Mouse (Mus musculus): ENCODE results near the gene Chd1l. TPM values are rescaled to one million over a fixed set of nuclear protein-coding genes. Genes with fewer than 3 reads are reported as not detected.

Gene Chd1l
- 16.0 and 17.7 TPM in 2 replicates for polyA plus RNA-seq (2015; fragmentation: Nextera tagmentation; extraction: Ambion mirVana)

DNA sequence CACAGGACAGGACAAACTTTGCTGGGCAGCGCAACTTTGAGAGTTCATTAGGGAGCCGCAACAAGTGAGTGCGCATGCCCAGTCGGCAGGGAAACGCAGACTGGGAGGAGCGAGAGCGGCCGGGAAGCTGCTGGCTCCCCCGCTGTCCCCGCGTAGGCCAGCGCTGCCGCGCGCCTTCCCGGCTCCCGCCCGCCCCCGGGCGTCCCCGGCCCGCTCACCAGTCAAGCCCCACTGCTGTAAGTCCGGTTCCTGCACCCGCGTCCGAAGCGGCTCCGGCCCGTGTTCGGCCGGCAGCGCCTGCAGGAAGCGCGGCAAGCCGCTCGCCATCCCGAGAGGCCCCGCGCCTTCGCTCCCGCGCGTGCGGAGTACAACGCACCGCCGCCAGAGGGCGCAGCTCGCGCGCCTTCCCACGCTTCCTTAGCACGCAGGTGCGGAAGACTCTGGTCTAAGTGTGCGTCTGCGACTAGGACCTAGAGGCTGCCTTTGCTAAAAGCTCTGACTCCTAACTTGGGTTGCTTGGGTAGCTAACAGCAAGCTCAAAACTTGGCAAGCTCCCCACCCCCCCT lies at the start of gene Chd1l:
TSS of gene Chd1l (minus strand) at position 359 of the 566 bp plus-strand sequence.
- Histone ChIP-seq H3K4me1 (peaks cover 4% of the 10 kb centered on the region; the same call in 1 of the 2 replicates), H3K9ac (peak within 1 kb of the TSS; percentile 85), H3K27me3 (no peaks in the 10 kb centered on the region; the same call in 1 of the 2 replicates), H3K9me3 (no peaks in the 10 kb centered on the region), H3K36me3 (no peaks in the 10 kb centered on the region), H3K27ac (peak within 1 kb of the TSS; percentile 88), H3K4me2 (peak within 1 kb of the TSS; percentile 84), H3K4me3 (peak within 1 kb of the TSS; percentile 78)
- peak; percentile 89 for ATAC-seq (ENCODE audit: insufficient number of reproducible peaks, insufficient read depth, low FRiP score, low TSS enrichment, low read depth)
- under 1% methylated on average over 56 of the region's 56 CpGs for WGBS

DNA sequence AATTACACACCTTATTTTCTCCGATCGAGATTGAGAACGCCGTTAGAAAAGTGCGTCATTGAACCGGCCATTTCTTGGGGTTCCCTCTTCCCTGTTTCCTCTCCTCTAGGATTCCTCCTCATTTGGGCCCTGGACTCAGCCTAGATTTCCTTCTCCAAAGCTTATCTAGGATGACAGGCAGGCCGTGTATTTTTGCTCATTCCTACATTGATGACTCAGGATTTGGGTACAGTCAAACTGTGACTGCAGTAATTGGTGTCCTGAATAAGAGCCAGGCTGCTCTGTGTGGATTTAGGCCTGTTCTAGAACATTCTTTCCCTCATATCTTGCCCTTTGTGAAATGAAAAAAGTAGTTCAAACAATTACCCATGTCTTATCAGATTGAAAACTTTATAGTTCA lies 49.7 kb upstream of the Chd1l start:
- peaks cover 24% of the 10 kb centered on the region for H3K36me3 ChIP-seq
- H3K4me2 ChIP-seq, result peak overlapping the region; percentile 77
- H3K9ac ChIP-seq, result 0 out of 2 replicates have a peak overlapping the region, but pooled peaks have one; percentile 76
- 0 out of 2 replicates have a peak overlapping the region, but pooled peaks have one; percentile 6 for H3K4me3 ChIP-seq
- H3K9me3 ChIP-seq, result no peaks in the 10 kb centered on the region
- 78% methylated on average over 7 of the region's 7 CpGs for WGBS
- ATAC-seq (ENCODE audit: insufficient number of reproducible peaks, insufficient read depth, low FRiP score, low TSS enrichment, low read depth), result no peak
- H3K27me3 ChIP-seq, result no peaks in the 10 kb centered on the region
- H3K4me1 ChIP-seq, result peaks cover 20% of the 10 kb centered on the region
- no peak overlapping the region for H3K27ac ChIP-seq

DNA sequence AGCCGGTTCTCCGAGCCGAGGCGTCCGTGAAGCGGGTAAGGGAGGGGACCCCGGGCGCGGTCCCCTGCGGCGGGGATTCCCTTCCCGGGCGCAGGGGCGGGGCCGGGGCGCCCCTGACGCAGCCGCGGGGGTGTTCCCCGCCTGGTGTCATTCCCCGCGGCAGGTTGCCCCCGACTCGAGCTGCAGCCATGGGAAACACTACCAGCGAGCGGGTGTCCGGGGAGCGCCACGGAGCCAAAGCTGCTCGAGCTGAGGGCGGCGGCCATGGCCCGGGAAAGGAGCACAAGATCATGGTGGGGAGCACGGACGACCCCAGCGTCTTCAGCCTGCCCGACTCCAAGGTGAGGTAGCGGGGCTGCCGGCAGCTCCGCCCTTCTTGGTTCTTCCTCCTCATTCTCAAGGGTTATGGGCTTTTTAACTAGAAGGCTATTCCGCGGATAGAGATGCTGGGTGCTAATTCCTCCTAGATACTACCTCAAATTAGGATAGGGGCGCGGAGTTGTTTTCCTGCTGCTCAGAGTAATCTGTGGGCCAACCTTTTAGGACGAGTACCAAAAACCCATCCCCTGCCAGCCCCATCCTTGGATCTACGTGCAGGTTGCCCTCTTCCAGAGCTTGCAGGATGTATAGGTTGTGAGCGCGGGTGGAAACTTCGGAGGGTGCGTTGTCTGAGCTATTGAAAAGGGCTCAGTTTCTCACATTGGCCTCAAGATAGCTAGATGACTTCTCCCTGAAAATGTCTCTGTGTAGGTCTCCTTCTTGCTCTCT lies 48.6 kb upstream of the Chd1l start:
- peaks cover 20% of the 10 kb centered on the region for H3K4me1 ChIP-seq
- H3K4me3 ChIP-seq, result peak overlapping the region; percentile 81
- ATAC-seq (ENCODE audit: insufficient number of reproducible peaks, insufficient read depth, low FRiP score, low TSS enrichment, low read depth), result peak; percentile 76
- peaks cover 15% of the 10 kb centered on the region for H3K36me3 ChIP-seq
- H3K9me3 ChIP-seq, result no peaks in the 10 kb centered on the region
- WGBS, result under 1% methylated on average over 50 of the region's 50 CpGs
- H3K27me3 ChIP-seq, result no peaks in the 10 kb centered on the region
- H3K4me2 ChIP-seq, result peak overlapping the region; percentile 77
- H3K27ac ChIP-seq, result no peak overlapping the region
- H3K9ac ChIP-seq, result peak overlapping the region; percentile 76

DNA sequence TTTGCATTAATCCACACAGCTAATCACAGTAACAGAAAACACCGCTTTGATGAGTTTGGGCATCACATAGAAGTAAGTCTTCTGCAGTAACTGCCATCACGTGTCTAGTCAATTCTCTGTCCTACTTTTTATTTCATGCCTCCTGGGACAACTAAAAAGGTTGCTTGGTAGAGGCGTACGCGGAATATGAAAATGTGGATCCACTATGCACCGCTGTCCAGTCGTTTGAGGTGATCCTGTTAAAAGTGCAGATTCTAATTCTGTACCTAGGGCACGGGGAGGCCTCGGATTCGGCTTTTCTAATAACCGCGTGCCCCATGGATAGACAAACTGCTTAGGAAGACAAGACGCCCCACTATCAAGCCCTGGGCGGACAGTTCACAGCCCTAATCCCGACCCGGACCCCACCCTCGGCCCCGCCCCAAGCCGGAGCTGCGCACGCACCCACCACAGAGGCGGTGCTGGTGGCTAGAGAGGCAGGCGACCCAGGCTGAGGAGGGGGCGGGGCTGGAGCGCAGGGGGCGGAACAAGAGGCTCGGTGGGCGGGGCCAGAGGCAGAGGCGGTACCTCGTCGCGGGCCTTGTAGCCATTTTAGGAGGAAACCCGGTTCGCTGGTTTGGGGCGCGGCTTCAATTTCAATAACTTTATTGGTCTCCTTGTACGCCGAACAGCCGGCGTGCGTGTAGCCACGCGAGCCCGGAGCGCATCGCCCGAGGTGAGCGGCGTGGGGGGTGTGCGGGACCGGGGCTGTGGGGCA lies 47.8 kb upstream of the Chd1l start, which contains the start of gene Prkab2:
TSS of gene Prkab2 (plus strand) at position 539 of the 757 bp plus-strand sequence.
- peak within 1 kb of the TSS; percentile 77 for H3K4me2 ChIP-seq
- peaks cover 20% of the 10 kb centered on the region for H3K4me1 ChIP-seq
- no peaks in the 10 kb centered on the region for H3K27me3 ChIP-seq
- peak; percentile 93 for ATAC-seq (ENCODE audit: insufficient number of reproducible peaks, insufficient read depth, low FRiP score, low TSS enrichment, low read depth)
- H3K9ac ChIP-seq, result peak within 1 kb of the TSS; percentile 76
- no peak within 1 kb of the TSS for H3K27ac ChIP-seq
- H3K36me3 ChIP-seq, result peaks cover 9% of the 10 kb centered on the region
- WGBS, result 2% methylated on average over 49 of the region's 51 CpGs
- no peaks in the 10 kb centered on the region for H3K9me3 ChIP-seq
- peak within 1 kb of the TSS; percentile 81 for H3K4me3 ChIP-seq

DNA sequence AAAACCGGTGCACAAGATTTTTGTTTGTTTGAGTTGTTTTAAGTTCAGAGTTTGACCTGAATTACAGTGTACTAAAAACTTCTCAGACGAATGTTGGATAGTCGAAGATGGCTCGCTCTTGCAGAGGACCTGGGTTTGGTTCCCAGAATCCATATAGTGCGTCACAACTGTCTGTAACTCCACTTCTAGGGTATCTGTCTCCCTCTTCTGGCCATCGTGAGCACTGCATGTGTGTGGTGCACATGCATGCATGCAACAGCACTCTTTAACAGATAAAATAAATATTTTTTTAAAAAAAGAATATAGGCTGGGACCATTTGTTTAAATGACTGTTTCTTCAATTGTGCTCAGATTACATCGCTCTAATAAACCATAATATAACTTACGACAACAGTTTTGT lies 44.9 kb upstream of the Chd1l start:
- Histone ChIP-seq H3K4me3 (no peak overlapping the region), H3K36me3 (no peaks in the 10 kb centered on the region), H3K9ac (no peak overlapping the region), H3K27me3 (no peaks in the 10 kb centered on the region), H3K4me2 (no peak overlapping the region), H3K9me3 (no peaks in the 10 kb centered on the region), H3K4me1 (peaks cover 16% of the 10 kb centered on the region), H3K27ac (no peak overlapping the region)
- ATAC-seq (ENCODE audit: insufficient number of reproducible peaks, insufficient read depth, low FRiP score, low TSS enrichment, low read depth), result no peak
- 80% methylated on average over 8 of the region's 8 CpGs for WGBS

DNA sequence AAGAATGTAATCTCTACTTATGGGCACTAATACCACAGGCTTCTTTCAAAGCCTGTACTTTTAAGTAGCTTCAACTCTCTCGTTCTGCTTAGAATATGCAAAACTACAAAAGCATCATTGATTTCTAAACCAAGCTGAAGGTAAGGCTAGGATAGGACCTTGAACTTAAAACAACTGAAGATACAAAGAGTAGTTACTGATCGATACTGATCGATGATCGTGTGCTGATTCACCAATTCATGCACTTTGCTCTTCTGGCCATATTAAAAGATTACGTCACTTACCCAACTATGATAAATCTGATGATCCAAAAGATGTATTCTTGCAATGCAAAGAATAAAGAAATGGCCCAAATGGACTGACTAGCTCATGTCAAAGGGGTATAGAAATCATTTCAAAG lies 43.8 kb upstream of the Chd1l start:
- H3K9me3 ChIP-seq, result no peaks in the 10 kb centered on the region
- H3K4me3 ChIP-seq, result no peak overlapping the region
- H3K36me3 ChIP-seq, result no peaks in the 10 kb centered on the region
- ATAC-seq (ENCODE audit: insufficient number of reproducible peaks, insufficient read depth, low FRiP score, low TSS enrichment, low read depth), result no peak
- H3K4me2 ChIP-seq, result no peak overlapping the region
- H3K4me1 ChIP-seq, result peaks cover 5% of the 10 kb centered on the region
- H3K9ac ChIP-seq, result no peak overlapping the region
- H3K27ac ChIP-seq, result no peak overlapping the region
- H3K27me3 ChIP-seq, result no peaks in the 10 kb centered on the region
- WGBS, result 92% methylated on average over 5 of the region's 5 CpGs

DNA sequence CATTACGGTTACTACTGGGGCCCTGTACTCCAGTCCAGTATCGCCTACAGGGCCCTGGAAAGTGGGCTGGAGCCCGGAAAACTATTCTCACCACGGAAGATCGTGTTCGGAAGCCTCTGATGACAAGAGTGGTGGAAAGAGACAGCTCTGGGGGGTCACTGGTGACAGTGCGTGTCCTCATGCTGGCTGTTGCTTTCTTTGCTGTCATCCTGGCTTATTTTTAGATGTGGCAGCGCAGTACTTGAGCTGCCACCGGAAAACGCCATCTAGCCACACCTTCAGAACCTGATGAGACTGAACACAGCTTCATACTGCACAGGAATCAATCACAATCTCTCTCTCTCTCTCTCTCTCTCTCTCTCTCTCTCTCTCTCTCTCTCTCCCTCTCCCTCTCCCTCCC lies 41.6 kb upstream of the Chd1l start:
- H3K4me2 ChIP-seq, result no peak overlapping the region
- no peak for ATAC-seq (ENCODE audit: insufficient number of reproducible peaks, insufficient read depth, low FRiP score, low TSS enrichment, low read depth)
- H3K36me3 ChIP-seq, result no peaks in the 10 kb centered on the region
- H3K27me3 ChIP-seq, result no peaks in the 10 kb centered on the region
- H3K27ac ChIP-seq, result no peak overlapping the region
- no peak overlapping the region for H3K9ac ChIP-seq
- no peak overlapping the region for H3K4me3 ChIP-seq
- WGBS, result 82% methylated on average over 10 of the region's 10 CpGs
- no peaks in the 10 kb centered on the region for H3K4me1 ChIP-seq
- no peaks in the 10 kb centered on the region for H3K9me3 ChIP-seq

DNA sequence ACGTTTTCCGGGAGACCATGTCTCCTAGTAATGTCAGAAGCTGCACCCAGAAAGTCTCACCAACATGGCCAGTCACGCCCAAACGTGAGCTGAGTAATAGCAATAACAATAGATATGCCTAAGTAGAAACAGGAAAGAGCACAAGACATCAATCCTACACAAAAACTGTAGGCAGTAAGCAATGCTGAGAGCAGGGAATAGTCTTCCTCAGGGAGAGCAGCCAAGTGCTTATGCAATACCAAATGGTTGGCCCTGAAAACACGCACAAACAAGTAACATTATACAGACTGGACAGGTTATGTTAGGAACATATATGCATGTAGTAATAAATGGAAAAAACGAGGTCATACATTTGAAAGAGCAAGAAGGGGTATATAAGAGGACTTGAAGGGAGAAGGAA lies 39.5 kb upstream of the Chd1l start:
- H3K4me2 ChIP-seq, result no peak overlapping the region
- ATAC-seq (ENCODE audit: insufficient number of reproducible peaks, insufficient read depth, low FRiP score, low TSS enrichment, low read depth), result no peak
- no peak overlapping the region for H3K9ac ChIP-seq
- H3K36me3 ChIP-seq, result no peaks in the 10 kb centered on the region
- WGBS, result 81% methylated on average over 6 of the region's 6 CpGs
- H3K4me1 ChIP-seq, result no peaks in the 10 kb centered on the region
- H3K9me3 ChIP-seq, result no peaks in the 10 kb centered on the region
- H3K4me3 ChIP-seq, result no peak overlapping the region
- no peak overlapping the region for H3K27ac ChIP-seq
- no peaks in the 10 kb centered on the region for H3K27me3 ChIP-seq

DNA sequence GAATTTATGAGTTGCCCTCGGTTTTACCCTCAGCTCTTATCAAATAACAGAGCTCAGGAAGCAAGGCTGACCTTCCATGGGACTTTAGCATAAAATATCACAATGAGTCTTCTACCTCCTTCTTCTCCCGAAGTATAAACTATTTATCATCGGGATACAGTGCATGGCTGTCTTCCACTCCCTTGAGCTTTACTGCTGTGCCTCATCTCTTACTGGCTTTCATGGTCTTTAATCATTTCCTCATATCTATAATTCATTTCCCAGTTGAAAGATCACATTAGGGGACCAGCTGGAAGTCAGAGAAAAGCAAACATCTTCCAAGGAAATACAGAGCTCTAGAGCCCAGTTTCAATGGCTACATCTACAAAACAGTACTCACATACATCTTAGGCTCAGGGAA lies 39.0 kb upstream of the Chd1l start:
- H3K27ac ChIP-seq, result no peak overlapping the region
- H3K9me3 ChIP-seq, result no peaks in the 10 kb centered on the region
- no peaks in the 10 kb centered on the region for H3K27me3 ChIP-seq
- H3K9ac ChIP-seq, result no peak overlapping the region
- 78% methylated on average over 3 of the region's 3 CpGs for WGBS
- no peaks in the 10 kb centered on the region for H3K36me3 ChIP-seq
- H3K4me3 ChIP-seq, result no peak overlapping the region
- no peak for ATAC-seq (ENCODE audit: insufficient number of reproducible peaks, insufficient read depth, low FRiP score, low TSS enrichment, low read depth)
- H3K4me1 ChIP-seq, result no peaks in the 10 kb centered on the region
- H3K4me2 ChIP-seq, result no peak overlapping the region

DNA sequence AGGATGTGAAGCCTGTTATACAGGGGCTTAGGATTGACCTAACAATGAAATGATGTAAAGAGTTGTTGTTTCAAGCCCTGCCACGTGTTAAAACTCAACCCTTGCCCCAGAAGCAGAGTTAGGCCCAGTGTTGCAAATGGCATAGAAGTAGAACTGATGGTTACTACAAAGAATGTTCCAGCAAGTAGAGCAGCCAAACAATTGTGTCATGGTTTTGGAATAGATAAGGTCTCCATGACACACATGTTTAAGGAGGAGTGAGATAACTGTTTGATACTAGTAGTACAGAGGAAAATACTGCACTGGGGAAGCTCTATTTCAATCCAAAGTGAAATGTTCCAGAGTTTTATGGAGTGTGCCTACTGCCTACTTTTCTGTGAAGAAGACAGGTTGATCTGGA lies 38.5 kb upstream of the Chd1l start:
- H3K9me3 ChIP-seq, result no peaks in the 10 kb centered on the region
- no peak for ATAC-seq (ENCODE audit: insufficient number of reproducible peaks, insufficient read depth, low FRiP score, low TSS enrichment, low read depth)
- no peaks in the 10 kb centered on the region for H3K36me3 ChIP-seq
- no peak overlapping the region for H3K27ac ChIP-seq
- H3K4me2 ChIP-seq, result no peak overlapping the region
- no peaks in the 10 kb centered on the region for H3K4me1 ChIP-seq
- H3K27me3 ChIP-seq, result no peaks in the 10 kb centered on the region
- H3K4me3 ChIP-seq, result no peak overlapping the region
- H3K9ac ChIP-seq, result no peak overlapping the region
- WGBS, result 47% methylated on average over 1 of the region's 1 CpGs

DNA sequence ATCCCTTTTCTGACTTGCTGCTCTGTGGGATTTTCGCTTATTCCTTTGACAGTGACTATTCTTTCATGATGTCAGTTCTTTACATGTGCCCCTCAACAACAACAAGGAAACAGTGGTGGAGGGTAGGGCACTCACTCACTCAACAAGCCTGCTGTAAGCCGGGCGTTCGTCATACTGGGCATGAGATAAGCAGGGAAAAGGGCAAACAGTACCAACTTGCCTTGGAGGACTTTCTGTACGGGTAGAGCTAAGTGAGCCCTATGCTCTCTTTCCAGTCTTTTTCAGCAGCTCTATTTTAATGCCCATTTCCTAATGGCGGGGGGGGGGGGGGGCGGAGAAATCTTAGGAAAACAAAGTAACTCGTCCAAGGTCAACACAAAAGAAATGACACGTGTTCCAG lies 32.0 kb upstream of the Chd1l start:
- no peaks in the 10 kb centered on the region for H3K4me1 ChIP-seq
- H3K27ac ChIP-seq, result no peak overlapping the region
- no peaks in the 10 kb centered on the region for H3K27me3 ChIP-seq
- ATAC-seq (ENCODE audit: insufficient number of reproducible peaks, insufficient read depth, low FRiP score, low TSS enrichment, low read depth), result no peak
- H3K9ac ChIP-seq, result no peak overlapping the region
- no peaks in the 10 kb centered on the region for H3K9me3 ChIP-seq
- H3K4me3 ChIP-seq, result no peak overlapping the region
- 87% methylated on average over 9 of the region's 9 CpGs for whole genome bisulfite sequencing
- no peaks in the 10 kb centered on the region for H3K36me3 ChIP-seq
- H3K4me2 ChIP-seq, result no peak overlapping the region
